Mouse (Mus musculus): Measurements from ENCODE around the gene Dapl1.

GRCm38 (mm10) chr2:59466358-59466757 is 18.1 kb upstream of the Dapl1 start:
- TF ChIP-seq POLR2AphosphoS2 (IDR thresholded peaks at IDR 0.05; ENCODE audit: insufficient read length, low read depth) (no peak), TCF12 (IDR thresholded peaks at IDR 0.05; ENCODE audit: insufficient read depth, poor library complexity, severe bottlenecking) (no peak), USF1 (IDR thresholded peaks at IDR 0.05; ENCODE audit: low read depth) (no peak), POLR2A (IDR thresholded peaks at IDR 0.05; ENCODE audit: insufficient read length, low read depth) (no peak), MAX (IDR thresholded peaks at IDR 0.05; ENCODE audit: low read depth) (no peak), MYOG (IDR thresholded peaks at IDR 0.05; ENCODE audit: control insufficient read depth in 1 of 3, insufficient read depth in 1 of 3, insufficient read length in 2 of 3, low read depth in 2 of 3) (no peak), TCF3 (IDR thresholded peaks at IDR 0.05; ENCODE audit: insufficient read length, low read depth) (no peak), REST (IDR thresholded peaks at IDR 0.05; ENCODE audit: insufficient read depth, insufficient read length) (no peak)
